Mouse (Mus musculus): Measurements from ENCODE around the gene Fmnl2.

Fmnl2 gene

GRCm38 (mm10) chr2:52989316-52989715 lies 131.7 kb downstream of the Fmnl2 start:
- no peak for DNase-seq

- DNase-seq: no peak
Measured at GRCm38 (mm10) chr2:52990874-52991687, 133.4 kb downstream of the Fmnl2 start.

DNA sequence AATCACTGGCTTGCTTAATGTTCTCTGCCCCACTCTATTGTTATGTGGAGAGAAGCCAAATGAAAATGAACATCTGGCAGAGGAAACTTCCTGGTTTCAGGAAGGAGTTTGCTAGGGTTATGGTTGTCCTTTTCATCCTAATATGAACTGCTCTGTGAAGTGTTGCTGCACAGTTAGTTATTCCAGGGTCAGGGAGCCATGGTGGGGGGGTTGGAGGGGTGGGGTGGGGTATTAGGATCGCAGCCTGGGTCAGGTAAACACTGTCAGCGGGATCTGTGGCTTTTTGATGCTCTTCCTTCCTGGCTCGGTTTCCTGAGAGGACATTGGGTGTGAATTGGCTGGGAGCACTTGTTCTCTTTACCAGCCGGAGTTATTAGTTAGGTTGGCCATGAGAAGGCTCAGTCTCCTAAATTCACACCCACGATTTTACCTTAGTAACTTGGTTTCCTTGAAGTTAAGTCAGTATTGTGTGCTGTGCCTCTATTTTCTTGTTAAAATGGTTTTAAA lies 134.1 kb downstream of the Fmnl2 start:
- no peak for DNase-seq

DNA sequence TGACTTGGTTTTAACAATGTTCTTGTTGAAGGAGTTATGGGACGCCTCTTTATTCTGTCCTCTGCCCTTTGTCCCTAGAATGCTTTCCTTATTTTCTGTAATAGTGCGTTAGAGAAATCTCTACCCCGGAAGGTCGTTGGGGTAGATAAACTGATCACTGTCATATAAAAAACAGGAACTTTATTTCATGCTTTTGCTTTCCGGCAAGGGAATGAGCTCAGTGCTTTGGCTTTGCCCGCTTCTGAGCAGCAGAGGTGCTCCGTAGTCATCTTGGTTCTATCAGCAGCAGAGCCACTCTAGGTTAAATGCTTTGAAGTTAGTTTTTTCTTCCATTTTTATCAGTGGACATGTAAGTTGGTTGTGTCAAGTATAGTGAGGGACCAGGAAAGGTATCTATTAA lies 135.6 kb downstream of the Fmnl2 start:
- peak; percentile 36 for DNase-seq

DNA sequence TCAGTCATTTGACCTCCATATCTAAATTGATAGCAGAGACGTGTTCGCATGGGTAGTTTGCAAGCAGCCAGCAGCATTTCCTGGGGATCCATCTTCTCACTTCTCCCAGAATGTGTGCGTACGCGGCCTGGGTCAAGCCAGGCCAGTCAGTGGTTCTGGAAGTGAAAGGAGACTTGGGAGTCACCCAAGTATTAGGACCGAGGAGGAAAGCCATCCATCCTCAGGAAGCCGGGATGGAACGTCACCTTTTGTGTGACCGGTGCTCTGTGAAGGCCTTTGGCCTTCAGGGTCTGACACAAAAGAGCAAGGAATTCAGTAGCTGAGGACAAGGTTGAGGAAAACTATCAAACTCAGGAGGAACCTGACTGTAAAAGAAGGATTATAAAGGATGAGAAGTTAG lies 136.9 kb downstream of the Fmnl2 start:
- peak; percentile 65 for DNase-seq

- DNase-seq: peak; percentile 40
Measured at GRCm38 (mm10) chr2:52997955-52998750, 140.5 kb downstream of the Fmnl2 start.

DNA sequence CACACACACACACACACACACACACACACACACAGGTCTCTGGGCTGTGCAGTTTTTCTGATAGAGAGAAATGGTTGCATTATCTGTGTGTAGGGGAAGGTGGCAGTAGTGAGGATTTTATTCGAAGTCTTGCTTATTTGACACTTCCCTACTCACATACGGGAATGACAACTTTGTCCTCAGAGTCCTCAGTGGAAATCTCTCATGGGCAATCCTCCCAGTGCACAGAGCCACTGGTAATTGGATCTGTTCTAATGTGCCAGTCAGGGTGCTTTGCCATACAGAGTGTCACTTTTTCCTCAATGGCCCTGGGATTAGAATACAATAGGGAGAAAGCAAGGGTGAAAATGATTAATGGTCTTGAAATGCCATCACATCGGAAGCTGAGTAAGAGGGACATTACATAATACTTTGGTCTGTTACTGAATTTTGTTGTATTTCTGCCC lies 141.9 kb downstream of the Fmnl2 start:
- DNase-seq: peak; percentile 33

DNA sequence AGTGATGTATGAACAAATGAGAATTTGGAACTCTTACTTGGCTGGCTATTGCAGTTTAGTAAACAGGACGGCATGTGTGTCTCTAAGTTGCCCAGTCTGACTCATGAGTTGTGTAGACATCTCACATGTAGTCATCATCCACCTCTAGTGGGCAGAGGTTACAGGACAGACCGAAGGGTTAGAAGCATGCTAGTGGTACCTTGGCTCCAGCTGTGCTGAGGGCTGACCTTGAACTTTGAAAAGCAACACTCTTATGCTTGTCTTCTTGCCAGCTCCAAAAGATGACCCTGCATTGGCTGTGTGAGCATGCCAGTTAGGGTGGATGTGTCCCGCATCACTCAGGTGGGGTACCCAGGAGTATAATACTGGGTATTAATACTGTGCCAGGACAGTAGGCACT lies 142.8 kb downstream of the Fmnl2 start:
- DNase-seq: no peak

DNA sequence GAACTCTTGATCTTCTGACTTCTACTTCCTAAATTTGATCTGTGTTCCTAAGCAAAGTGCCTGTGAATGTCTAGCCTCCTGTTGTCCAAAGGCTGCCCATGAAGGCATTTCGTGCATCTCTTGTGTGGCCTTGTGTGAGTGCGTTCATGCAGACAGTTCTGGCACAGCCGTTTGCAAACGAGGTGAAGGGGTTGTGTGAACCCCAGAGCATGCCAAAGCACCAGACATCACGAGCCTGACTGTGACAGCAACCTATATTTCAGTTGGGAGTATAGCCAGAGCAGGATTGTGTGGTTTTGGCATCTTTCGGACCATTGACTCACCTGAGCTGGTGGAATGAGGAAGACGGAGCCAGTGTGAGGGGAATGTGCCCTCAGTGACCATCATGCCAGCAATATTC lies 148.5 kb downstream of the Fmnl2 start:
- no peak for DNase-seq

- peak; percentile 78 for DNase-seq
Measured at GRCm38 (mm10) chr2:53007142-53007541, 149.5 kb downstream of the Fmnl2 start.

DNA sequence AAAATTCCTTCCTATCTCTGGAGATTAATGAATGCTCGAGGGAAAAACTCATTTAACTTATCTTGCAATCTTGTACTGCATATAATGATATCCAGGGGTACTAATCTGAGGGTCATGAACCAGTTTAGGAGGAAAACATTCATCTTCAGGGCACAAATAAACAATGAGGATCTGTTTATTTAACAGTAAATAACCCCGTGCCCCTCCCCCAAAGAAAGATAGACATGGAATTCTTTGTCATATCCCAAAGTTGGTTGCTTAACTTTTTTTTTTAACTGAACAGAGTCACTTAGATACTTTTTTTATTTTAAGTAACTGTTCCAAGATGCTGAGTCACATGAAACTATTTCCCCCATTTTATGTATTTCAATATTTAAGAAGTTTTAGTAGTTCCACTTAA lies 155.4 kb downstream of the Fmnl2 start:
- DNase-seq: peak; percentile 44

- DNase-seq: no peak
Measured at GRCm38 (mm10) chr2:53014451-53014850, 156.8 kb downstream of the Fmnl2 start.

DNA sequence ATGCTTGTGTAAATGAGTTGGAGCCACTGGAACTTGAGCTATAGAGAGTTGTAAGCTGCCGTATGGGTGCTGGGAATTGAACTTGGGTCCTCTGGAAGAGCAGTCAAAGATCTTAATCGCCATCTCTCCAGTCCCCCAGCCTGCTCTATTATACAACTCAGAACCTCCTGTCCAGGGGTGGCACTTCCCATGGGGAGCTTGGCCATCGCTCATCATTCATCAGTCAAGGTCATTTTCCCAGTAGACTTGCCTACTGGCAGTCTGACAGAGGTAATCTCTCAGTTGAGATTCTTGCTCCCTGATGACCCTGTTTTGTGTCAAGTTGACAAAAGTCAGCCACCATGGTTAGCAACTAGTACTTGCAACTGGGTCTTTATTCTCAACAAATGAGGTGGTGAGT lies 165.3 kb downstream of the Fmnl2 start:
- DNase-seq: no peak

- peak; percentile 42 for DNase-seq
Measured at GRCm38 (mm10) chr2:53026056-53026769, 168.6 kb downstream of the Fmnl2 start.

- DNase-seq: no peak
Measured at GRCm38 (mm10) chr2:53028868-53029267, 171.2 kb downstream of the Fmnl2 start.

DNA sequence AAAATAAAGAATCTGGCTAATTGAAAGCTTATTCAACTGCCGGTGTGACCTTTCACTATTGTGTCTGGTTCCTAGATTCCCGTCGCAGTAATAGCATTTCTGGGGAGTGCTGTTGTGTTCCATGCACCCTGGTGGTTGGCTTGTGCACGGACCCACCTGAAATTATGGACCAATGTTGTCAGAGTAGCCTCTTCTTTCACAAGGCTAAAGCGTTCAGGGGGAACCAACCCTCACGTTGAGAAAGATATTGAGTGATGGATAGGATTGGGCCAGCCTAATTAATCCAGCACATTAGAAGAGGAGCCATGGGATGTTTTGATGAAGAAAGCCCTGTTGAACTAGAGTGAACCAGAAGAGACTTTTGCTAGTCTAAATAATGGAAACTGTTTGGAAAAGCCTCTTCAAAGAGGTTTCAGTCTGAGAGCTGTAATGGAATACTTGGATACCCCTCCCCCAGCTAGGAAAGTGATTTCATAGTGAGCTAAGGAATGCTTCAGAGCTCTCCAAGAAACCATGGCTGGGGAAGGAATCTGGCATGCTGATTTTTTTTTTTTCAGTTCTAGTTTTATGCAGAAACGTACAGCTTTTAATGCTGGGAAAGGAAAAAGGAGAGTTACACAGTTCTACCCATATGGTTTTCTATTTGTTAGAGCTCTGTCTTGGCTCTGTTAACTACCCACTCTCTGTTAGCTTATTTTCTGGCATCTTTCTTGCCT lies 172.2 kb downstream of the Fmnl2 start:
- no peak for DNase-seq

- DNase-seq: no peak
Measured at GRCm38 (mm10) chr2:53030432-53030826, 172.8 kb downstream of the Fmnl2 start.

DNA sequence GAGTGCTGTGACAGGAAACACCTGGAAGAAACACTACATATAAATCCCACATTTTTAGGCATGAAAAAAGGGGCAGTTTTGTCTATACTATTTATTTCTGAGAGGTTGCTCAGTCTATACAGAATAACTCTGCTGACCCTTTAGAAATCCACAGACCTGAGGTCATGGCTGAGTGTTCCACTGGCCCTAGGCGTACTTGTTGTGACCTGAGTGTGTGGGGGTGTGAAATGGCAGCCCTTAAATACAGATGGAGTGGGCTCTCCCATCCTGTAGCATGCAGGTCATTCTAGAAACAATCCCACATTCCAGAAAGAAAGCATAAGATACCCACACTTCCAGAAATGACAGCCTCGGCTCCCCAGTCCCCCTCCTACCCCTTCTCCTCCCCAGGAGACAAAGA lies 180.6 kb downstream of the Fmnl2 start:
- no peak for DNase-seq

DNA sequence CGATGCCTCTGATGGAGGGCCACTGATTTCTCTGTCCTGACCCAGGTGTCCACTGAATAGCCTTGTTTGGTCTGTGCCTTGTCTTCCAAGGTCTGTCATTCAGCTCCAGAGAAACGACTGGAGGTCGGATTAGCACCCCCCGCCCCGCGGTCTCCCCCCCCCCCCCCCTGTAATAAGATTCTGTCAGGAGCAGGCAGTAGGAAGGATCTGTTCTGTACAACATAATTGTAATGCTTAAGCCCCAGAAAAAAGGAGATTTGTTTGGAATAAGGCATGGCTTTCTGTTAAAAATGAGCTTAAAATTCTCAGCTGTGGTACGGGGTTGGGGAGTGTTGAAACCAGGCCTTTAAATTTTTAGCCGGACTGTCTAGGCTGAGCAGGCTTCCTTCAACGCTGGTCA lies 181.1 kb downstream of the Fmnl2 start:
- no peak for DNase-seq

- DNase-seq: no peak
Measured at GRCm38 (mm10) chr2:53047031-53047430, 189.4 kb downstream of the Fmnl2 start.

DNA sequence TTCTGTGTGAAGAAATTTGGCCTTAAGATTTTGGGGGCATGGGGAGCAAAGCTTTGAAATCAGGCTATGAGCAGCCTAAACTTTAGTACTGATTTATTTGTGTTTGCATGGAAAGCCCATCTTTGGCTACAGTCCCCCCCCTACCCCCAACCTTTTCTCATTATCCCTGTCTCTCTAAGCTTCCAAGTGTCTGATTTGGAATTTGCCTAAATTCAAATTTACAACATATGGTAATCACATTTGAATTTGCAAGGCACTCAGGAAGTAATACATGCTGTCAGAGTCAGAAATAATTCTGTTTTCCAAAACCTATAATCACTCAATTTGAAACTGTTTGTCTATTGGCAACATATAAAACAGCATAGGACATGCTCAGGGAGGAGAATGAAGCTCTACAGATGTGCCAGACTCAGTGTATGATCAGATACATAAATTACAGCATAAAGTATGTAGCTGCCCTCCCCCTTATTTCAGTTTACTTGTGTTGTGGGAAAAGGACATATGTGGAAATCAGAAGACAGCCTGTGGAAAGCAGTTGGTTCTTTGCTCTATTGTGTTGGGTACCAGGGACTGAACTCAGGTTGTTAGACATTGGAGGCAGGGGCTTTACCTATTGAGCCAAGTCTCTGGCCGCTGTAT lies 190.2 kb downstream of the Fmnl2 start:
- DNase-seq: no peak

GRCm38 (mm10) chr2:53050376-53050775 lies 192.7 kb downstream of the Fmnl2 start:
- no peak for DNase-seq

Data from kidney, adult 9 months (tissue).